Mouse (Mus musculus) CH12.LX (cell line): ENCODE measurements around the gene Ric8b.

ENCODE experiments used
- CHD2 ChIP-seq: IDR thresholded peaks from 2 replicates; pipeline ENCODE4 v1.6.1; 2011; ENCODE audit warnings: low read length, improper control_type of control experiment
- CTCF ChIP-seq, 2 experiments: IDR thresholded peaks in 1 of 2; conservative IDR thresholded peaks in 1 of 2; 2 replicates each; pipeline ENCODE4 v1.5.1; 2011 to 2012; ENCODE audit warnings: low read depth in 2 of 2, low read length in 2 of 2, improper control_type of control experiment in 1 of 2, inconsistent platforms in 1 of 2, mild to moderate bottlenecking in 1 of 2, moderate library complexity in 1 of 2
- E2F4 ChIP-seq: IDR thresholded peaks from 2 replicates; pipeline ENCODE4 v1.6.1; 2011; ENCODE audit warnings: low read depth, low read length, improper control_type of control experiment; ENCODE audit not compliant: insufficient replicate concordance
- HCFC1 ChIP-seq: IDR thresholded peaks from 2 replicates; pipeline ENCODE4 v1.6.1; 2012; ENCODE audit warnings: low read depth, mild to moderate bottlenecking, inconsistent platforms, low read length, improper control_type of control experiment
- MAX ChIP-seq: IDR thresholded peaks from 2 replicates; pipeline ENCODE4 v1.6.1; 2011; ENCODE audit warnings: low read length, improper control_type of control experiment
- POLR2A ChIP-seq: IDR thresholded peaks from 2 replicates; pipeline ENCODE4 v1.6.1; 2011; ENCODE audit warnings: low read depth, mild to moderate bottlenecking, improper control_type of control experiment, low read length
- ZMIZ1 ChIP-seq: IDR thresholded peaks from 2 replicates; pipeline ENCODE4 v1.6.1; 2012; ENCODE audit warnings: low read depth, mild to moderate bottlenecking, inconsistent platforms, low read length, improper control_type of control experiment

DNA sequence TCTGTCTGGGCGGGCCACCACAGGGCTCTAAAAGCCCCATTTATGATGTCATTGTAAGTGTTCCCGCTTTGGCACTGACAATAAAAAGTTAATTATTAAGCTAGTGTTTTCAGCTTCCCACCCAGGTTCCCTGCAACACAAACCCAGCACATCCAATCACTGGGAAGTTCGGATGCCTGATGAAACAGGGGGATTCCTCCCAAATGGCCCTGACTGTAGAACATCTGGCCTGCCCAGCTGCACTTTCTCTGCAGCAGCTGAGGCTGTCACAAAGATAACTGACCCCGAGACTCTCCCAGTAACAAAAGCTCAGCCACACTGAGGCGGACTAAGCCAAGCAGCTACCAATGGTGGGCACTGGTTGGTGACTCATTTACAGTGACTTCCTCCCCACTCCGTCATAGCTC is 31.2 kb upstream of the Ric8b start:
- no peak for TF ChIP-seq ZMIZ1
- no peak for TF ChIP-seq HCFC1
- TF ChIP-seq CTCF (conservative IDR thresholded peaks at IDR 0.05 in 1 of 2, IDR thresholded peaks at IDR 0.05 in 1 of 2; ENCODE audit: low read depth in 2 of 2, low read length in 2 of 2): no peak
- no peak for TF ChIP-seq E2F4
- no peak for TF ChIP-seq POLR2A
- TF ChIP-seq CHD2: no peak
- TF ChIP-seq MAX: no peak
